Mouse (Mus musculus): ENCODE data around the gene Slc39a13.

- TF ChIP-seq POLR2A (IDR thresholded peaks at IDR 0.05; ENCODE audit: borderline replicate concordance, control insufficient read depth, low read depth, low read length), result no peak
- TF ChIP-seq CTCF (IDR thresholded peaks at IDR 0.05; ENCODE audit: control insufficient read depth, insufficient read depth, low read length), result no peak
Measured at GRCm38 (mm10) chr2:91077957-91078313, 7.7 kb upstream of the Slc39a13 start.
